Mouse (Mus musculus): Measurements from ENCODE around the gene Cryaa.

Cryaa gene

DNA sequence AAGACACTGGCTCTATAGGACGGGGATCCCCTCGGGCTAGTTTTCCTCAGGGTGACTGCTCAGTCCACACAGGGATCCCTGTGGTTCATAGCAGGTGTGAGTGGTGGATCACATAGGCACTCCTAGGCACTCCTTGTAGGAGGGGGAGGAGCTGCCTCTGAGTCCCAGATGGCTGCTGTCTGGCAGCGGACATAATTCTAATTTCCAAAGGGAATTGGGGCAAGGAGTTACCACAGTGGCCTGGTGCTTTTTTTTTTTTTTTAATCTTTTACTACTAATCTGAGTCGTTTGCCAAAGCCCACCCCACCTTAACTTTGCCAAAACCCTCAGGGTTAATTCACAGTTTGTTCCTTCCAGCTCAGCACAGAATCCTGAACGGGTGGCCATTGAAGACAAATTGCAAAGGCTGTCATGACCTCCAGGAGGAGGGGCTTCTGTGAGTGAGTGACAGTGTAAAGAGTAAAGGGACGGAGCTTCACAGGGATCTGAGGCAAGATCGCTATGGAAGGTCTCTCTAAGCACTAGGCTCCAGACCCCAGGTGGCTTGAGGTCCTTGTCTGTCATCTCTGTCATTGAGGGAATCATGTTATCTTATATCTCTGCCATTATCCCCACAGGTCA, 31.6 kb downstream of the Cryaa start:
- no peak for TF ChIP-seq POU5F1 (IDR thresholded peaks at IDR 0.05; ENCODE audit: borderline replicate concordance, low read length)
- TF ChIP-seq CTCF (conservative IDR thresholded peaks at IDR 0.05; ENCODE audit: low read length), result no peak
- TF ChIP-seq NANOG (IDR thresholded peaks at IDR 0.05; ENCODE audit: borderline replicate concordance, low read length), result no peak
- Histone ChIP-seq H3K4me3 (replicated peaks; ENCODE audit: low read length) (no peak overlapping the region), H3K9me3 (ENCODE audit: low read length) (no peaks in the 10 kb centered on the region), H3K36me3 (ENCODE audit: insufficient read depth, low read length) (no peaks in the 10 kb centered on the region), H3K27me3 (ENCODE audit: insufficient read depth, low read length) (no peaks in the 10 kb centered on the region), H3K4me1 (replicated peaks; ENCODE audit: low read depth, low read length) (peaks cover 17% of the 10 kb centered on the region)

DNA sequence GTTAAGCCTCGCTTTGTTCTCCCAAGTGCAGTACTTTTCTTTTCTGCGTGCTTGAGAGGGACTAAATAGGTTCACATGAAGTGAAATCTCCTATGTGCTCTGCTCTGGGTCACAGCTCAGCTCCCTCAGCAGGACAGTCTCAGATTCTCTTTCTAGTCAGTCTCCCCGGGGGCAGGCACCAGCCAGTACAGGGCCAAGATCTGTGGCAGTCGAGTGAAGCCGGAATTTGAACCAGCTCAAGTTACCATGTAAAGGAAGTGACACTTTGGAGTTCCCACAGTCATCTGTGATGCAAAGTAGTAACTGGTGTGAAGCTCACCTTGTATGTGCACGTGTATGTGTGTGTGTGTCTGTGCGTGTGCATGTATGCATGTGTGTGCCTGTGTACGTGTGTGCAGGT, 32.8 kb downstream of the Cryaa start:
- H3K4me3 ChIP-seq (replicated peaks; ENCODE audit: low read length), result no peak overlapping the region
- TF ChIP-seq CTCF (conservative IDR thresholded peaks at IDR 0.05; ENCODE audit: low read length) (no peak), POU5F1 (IDR thresholded peaks at IDR 0.05; ENCODE audit: borderline replicate concordance, low read length) (no peak), NANOG (IDR thresholded peaks at IDR 0.05; ENCODE audit: borderline replicate concordance, low read length) (no peak)
- H3K4me1 ChIP-seq (replicated peaks; ENCODE audit: low read depth, low read length), result peaks cover 14% of the 10 kb centered on the region
- H3K36me3 ChIP-seq (ENCODE audit: insufficient read depth, low read length), result no peaks in the 10 kb centered on the region
- no peaks in the 10 kb centered on the region for H3K9me3 ChIP-seq (ENCODE audit: low read length)
- H3K27me3 ChIP-seq (ENCODE audit: insufficient read depth, low read length), result no peaks in the 10 kb centered on the region

DNA sequence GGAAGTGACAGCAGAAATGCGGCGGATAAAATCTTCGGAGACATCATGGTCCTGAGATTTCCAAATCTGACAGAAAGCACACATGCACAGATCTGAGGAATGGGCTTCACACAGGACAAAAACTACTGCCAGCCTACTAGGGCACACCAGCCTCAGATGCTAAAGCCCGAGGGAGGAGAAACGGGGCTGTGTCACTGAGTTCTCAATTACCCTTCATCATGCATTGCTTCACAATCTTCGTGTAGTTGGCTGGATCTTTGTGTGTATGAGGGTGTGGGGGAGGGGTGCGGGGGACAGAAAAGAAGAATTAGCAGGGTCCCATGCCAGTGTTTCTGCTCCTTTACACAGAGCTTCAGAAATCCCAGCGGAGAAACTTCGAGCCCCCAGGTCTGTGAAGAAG, 36.1 kb downstream of the Cryaa start:
- Histone ChIP-seq H3K9me3 (ENCODE audit: low read length) (no peaks in the 10 kb centered on the region), H3K36me3 (ENCODE audit: insufficient read depth, low read length) (no peaks in the 10 kb centered on the region), H3K4me3 (replicated peaks; ENCODE audit: low read length) (no peak overlapping the region), H3K27me3 (ENCODE audit: insufficient read depth, low read length) (peaks cover 4% of the 10 kb centered on the region; the same call in 1 of the 2 replicates), H3K4me1 (replicated peaks; ENCODE audit: low read depth, low read length) (peaks cover 9% of the 10 kb centered on the region)
- no peak for TF ChIP-seq NANOG (IDR thresholded peaks at IDR 0.05; ENCODE audit: borderline replicate concordance, low read length)
- no peak for TF ChIP-seq POU5F1 (IDR thresholded peaks at IDR 0.05; ENCODE audit: borderline replicate concordance, low read length)
- TF ChIP-seq CTCF (conservative IDR thresholded peaks at IDR 0.05; ENCODE audit: low read length), result no peak

DNA sequence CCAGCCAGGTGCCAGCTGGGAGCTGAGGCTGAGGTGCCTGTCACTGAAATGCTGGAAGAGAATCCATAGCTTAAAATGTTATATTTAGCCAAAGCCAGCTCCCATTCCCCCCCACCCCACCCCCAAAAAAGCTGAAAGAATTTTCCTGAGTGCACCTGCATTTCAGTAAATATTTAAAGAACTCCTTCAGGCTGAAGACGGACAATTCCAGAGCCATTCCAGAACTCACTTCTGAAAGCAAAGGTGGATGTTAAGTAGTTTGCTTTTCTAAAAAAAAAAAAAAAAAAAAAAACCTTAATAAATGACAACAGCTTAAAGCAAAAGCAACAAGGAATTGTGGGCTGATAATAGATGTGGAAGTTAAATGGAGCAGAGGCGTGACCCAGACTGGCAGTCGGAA, 36.5 kb downstream of the Cryaa start:
- Histone ChIP-seq H3K9me3 (ENCODE audit: low read length) (no peaks in the 10 kb centered on the region), H3K27me3 (ENCODE audit: insufficient read depth, low read length) (peaks cover 4% of the 10 kb centered on the region; the same call in 1 of the 2 replicates), H3K4me1 (replicated peaks; ENCODE audit: low read depth, low read length) (peaks cover 5% of the 10 kb centered on the region), H3K4me3 (replicated peaks; ENCODE audit: low read length) (no peak overlapping the region), H3K36me3 (ENCODE audit: insufficient read depth, low read length) (no peaks in the 10 kb centered on the region)
- no peak for TF ChIP-seq CTCF (conservative IDR thresholded peaks at IDR 0.05; ENCODE audit: low read length)
- no peak for TF ChIP-seq NANOG (IDR thresholded peaks at IDR 0.05; ENCODE audit: borderline replicate concordance, low read length)
- no peak for TF ChIP-seq POU5F1 (IDR thresholded peaks at IDR 0.05; ENCODE audit: borderline replicate concordance, low read length)

DNA sequence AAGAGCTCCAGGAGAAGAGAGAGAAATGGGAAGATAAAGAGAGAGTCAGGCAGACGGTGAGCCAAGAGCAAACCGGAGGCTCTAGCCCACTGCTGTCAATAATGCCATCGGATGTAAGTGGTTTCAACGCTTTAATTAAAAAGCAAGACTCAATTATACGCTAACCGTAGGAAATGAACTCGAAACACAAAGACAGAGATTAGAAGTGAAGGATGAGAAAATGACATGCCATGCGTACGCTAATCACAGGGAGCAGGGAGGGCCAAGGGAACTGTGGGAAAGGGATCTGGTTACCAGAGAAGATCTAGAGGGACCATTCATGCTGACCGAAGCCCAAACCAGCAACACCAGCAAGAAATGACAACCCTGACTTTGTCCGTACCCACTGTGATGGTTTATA, 37.4 kb downstream of the Cryaa start:
- Histone ChIP-seq H3K4me3 (replicated peaks; ENCODE audit: low read length) (no peak overlapping the region), H3K27me3 (ENCODE audit: insufficient read depth, low read length) (peaks cover 4% of the 10 kb centered on the region; the same call in 1 of the 2 replicates), H3K4me1 (replicated peaks; ENCODE audit: low read depth, low read length) (no peaks in the 10 kb centered on the region), H3K36me3 (ENCODE audit: insufficient read depth, low read length) (no peaks in the 10 kb centered on the region), H3K9me3 (ENCODE audit: low read length) (no peaks in the 10 kb centered on the region)
- TF ChIP-seq CTCF (conservative IDR thresholded peaks at IDR 0.05; ENCODE audit: low read length) (no peak), NANOG (IDR thresholded peaks at IDR 0.05; ENCODE audit: borderline replicate concordance, low read length) (no peak), POU5F1 (IDR thresholded peaks at IDR 0.05; ENCODE audit: borderline replicate concordance, low read length) (no peak)

DNA sequence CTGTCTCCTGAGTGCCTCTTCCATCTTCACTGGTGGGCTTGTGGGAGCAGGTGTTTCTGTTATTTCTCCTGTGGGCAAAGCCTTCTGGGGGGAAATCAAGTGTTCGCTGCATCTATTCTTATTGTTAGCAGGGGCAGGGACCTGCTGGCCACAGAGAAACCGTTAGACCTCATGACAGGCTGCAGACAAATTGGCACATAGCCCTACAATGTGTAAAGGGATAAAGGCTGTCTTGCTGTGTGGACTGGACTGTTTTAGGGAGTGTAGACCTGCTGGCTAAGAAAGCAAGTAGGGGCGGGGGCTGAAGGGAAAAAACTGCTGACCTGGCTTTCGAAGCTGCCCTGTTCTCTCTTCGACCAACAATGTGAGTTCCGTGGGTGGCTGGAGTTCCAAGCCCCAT, 44.0 kb downstream of the Cryaa start:
- H3K4me1 ChIP-seq (replicated peaks; ENCODE audit: low read depth, low read length), result peaks cover 36% of the 10 kb centered on the region
- no peak overlapping the region for H3K4me3 ChIP-seq (replicated peaks; ENCODE audit: low read length)
- peaks cover 7% of the 10 kb centered on the region; the same call in 1 of the 2 replicates for H3K27me3 ChIP-seq (ENCODE audit: insufficient read depth, low read length)
- no peaks in the 10 kb centered on the region for H3K9me3 ChIP-seq (ENCODE audit: low read length)
- no peaks in the 10 kb centered on the region for H3K36me3 ChIP-seq (ENCODE audit: insufficient read depth, low read length)
- TF ChIP-seq POU5F1 (IDR thresholded peaks at IDR 0.05; ENCODE audit: borderline replicate concordance, low read length) (no peak), NANOG (IDR thresholded peaks at IDR 0.05; ENCODE audit: borderline replicate concordance, low read length) (no peak), CTCF (conservative IDR thresholded peaks at IDR 0.05; ENCODE audit: low read length) (no peak)

DNA sequence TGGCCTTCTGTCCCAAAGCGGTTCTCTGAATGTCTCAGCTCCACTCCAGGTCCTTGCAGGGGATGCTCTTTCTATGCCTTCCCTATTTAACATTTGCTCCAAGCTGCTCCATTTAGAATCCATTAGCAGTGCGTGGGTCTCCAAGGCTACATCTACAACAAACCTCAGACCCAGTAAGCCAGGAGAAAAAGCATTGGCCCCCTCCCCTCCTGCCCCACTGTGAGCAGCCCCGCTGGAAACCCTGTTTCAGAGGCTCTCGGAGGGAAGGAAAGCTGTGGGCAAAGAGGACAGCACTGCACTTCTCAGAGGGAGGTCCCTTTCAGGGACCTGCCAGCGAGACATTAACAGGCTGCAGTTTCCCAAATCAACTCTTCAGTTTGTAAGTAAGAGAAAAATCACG, 47.8 kb downstream of the Cryaa start:
- Histone ChIP-seq H3K4me1 (replicated peaks; ENCODE audit: low read depth, low read length) (peaks cover 59% of the 10 kb centered on the region), H3K9me3 (ENCODE audit: low read length) (no peaks in the 10 kb centered on the region), H3K27me3 (ENCODE audit: insufficient read depth, low read length) (peaks cover 3% of the 10 kb centered on the region; the same call in 1 of the 2 replicates), H3K4me3 (replicated peaks; ENCODE audit: low read length) (peak overlapping the region; percentile 26; the same call in 1 of the 2 replicates), H3K36me3 (ENCODE audit: insufficient read depth, low read length) (no peaks in the 10 kb centered on the region)
- TF ChIP-seq CTCF (conservative IDR thresholded peaks at IDR 0.05; ENCODE audit: low read length) (no peak), NANOG (IDR thresholded peaks at IDR 0.05; ENCODE audit: borderline replicate concordance, low read length) (no peak), POU5F1 (IDR thresholded peaks at IDR 0.05; ENCODE audit: borderline replicate concordance, low read length) (no peak)

DNA sequence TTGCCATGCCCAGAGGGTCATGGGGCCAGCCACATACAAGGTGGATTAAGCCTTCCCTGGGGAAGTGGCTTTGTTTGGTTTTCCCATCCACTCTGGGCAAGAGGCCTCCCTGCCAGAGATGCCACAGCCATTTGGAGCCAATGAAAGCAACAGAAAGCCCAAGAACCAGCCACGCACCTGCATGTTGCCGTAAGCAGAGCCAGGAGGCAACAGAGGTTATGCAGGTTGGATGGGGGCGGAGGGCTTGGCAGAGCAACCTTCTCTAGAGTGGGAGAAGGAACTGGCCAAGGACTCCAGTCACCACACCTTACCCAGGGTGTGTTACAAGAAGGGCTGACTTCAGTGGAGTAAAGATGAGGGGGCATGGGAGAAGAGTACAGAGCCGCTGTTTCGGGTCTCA, 48.6 kb downstream of the Cryaa start:
- no peaks in the 10 kb centered on the region for H3K36me3 ChIP-seq (ENCODE audit: insufficient read depth, low read length)
- TF ChIP-seq NANOG (IDR thresholded peaks at IDR 0.05; ENCODE audit: borderline replicate concordance, low read length) (no peak), POU5F1 (IDR thresholded peaks at IDR 0.05; ENCODE audit: borderline replicate concordance, low read length) (no peak), CTCF (conservative IDR thresholded peaks at IDR 0.05; ENCODE audit: low read length) (no peak)
- H3K4me3 ChIP-seq (replicated peaks; ENCODE audit: low read length), result no peak overlapping the region
- H3K9me3 ChIP-seq (ENCODE audit: low read length), result no peaks in the 10 kb centered on the region
- peaks cover 59% of the 10 kb centered on the region for H3K4me1 ChIP-seq (replicated peaks; ENCODE audit: low read depth, low read length)
- H3K27me3 ChIP-seq (ENCODE audit: insufficient read depth, low read length), result peaks cover 3% of the 10 kb centered on the region; the same call in 1 of the 2 replicates

DNA sequence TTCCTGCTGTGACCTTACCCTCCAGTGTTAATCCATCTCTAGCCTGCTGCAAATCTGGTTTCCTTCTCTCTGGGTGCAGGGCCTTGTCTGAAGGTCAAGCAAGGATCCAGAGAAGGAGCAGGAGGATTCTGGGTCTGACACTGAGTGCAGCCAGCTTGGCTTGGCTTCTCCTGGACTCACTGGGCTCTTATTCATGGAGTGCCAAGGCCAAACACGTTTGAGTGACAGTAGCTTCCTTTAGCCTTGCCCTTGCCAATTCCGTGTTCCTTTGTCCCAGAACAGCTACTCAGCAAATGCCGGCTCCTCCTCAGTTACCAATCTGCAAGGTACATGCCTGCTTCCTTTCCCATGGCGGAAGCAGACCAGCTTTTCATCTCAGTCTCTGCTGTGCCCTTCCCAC, 49.6 kb downstream of the Cryaa start:
- H3K4me3 ChIP-seq (replicated peaks; ENCODE audit: low read length), result no peak overlapping the region
- TF ChIP-seq POU5F1 (IDR thresholded peaks at IDR 0.05; ENCODE audit: borderline replicate concordance, low read length) (no peak), NANOG (IDR thresholded peaks at IDR 0.05; ENCODE audit: borderline replicate concordance, low read length) (no peak), CTCF (conservative IDR thresholded peaks at IDR 0.05; ENCODE audit: low read length) (no peak)

More for the DNA sequence above, 49.6 kb downstream of the Cryaa start:
- Histone ChIP-seq H3K27me3 (ENCODE audit: insufficient read depth, low read length) (peaks cover 3% of the 10 kb centered on the region), H3K4me1 (replicated peaks; ENCODE audit: low read depth, low read length) (peaks cover 64% of the 10 kb centered on the region), H3K9me3 (ENCODE audit: low read length) (no peaks in the 10 kb centered on the region), H3K36me3 (ENCODE audit: insufficient read depth, low read length) (no peaks in the 10 kb centered on the region)

Data from E14TG2a.4 (cell line).